Mouse (Mus musculus) small intestine, adult 2 months (tissue): Measurements from ENCODE around the gene Abhd12.

ENCODE experiments used
- CTCF ChIP-seq: fragments of 200-500 bp; IDR thresholded peaks from 2 replicates; pipeline ENCODE4 v1.5.1; 2012; ENCODE audit warnings: low read depth, mild to moderate bottlenecking, control low read depth, inconsistent platforms, low read length, moderate library complexity, mixed read lengths; ENCODE audit not compliant: insufficient replicate concordance, insufficient read length; ENCODE audit errors: extremely low read depth
- POLR2A ChIP-seq: fragments of 200-500 bp; IDR thresholded peaks from 2 replicates; pipeline ENCODE4 v1.6.1; 2012; ENCODE audit warnings: low read depth, mild to moderate bottlenecking, control low read depth, inconsistent platforms, low read length, moderate library complexity

- TF ChIP-seq CTCF = no peak
- no peak for TF ChIP-seq POLR2A
Measured at GRCm38 (mm10) chr2:150951201-150951600, 46.7 kb upstream of the Abhd12 start.
